Mouse (Mus musculus): ENCODE measurements around the gene Piwil1. TPM values are rescaled to one million over a fixed set of nuclear protein-coding genes. Genes with fewer than 3 reads are reported as not detected.

Gene Piwil1
- total and polyA plus RNA-seq, 3 experiments: not detected

GRCm38 (mm10) chr5:128700716-128701115, 1.6 kb upstream of the Piwil1 start:
- H3K27me3 ChIP-seq (replicated peaks): no peaks in the 10 kb centered on the region
- in situ Hi-C loops (cut with MboI; ENCODE audit: low pct_ligation_motif_present, low pct_unique_long_range_greater_than_20kb, low sequenced_read_pairs): no loop called here
- no peak overlapping the region for H3K9ac ChIP-seq (ENCODE audit: insufficient read depth, low read depth)
- no peaks in the 10 kb centered on the region for H3K4me1 ChIP-seq (ENCODE audit: control insufficient read depth in 1 of 2, insufficient read depth in 2 of 2)
- H3K9me3 ChIP-seq (replicated peaks; ENCODE audit: low read length): peaks cover 87% of the 10 kb centered on the region
- H3K4me3 ChIP-seq (replicated peaks in 1 of 3; ENCODE audit: low read depth in 2 of 3, low read length in 2 of 3, poor library complexity in 1 of 3): no peak overlapping the region
- no peak overlapping the region for H3K27ac ChIP-seq (ENCODE audit: insufficient read depth, low read depth)
- TF ChIP-seq RAD21 (IDR thresholded peaks at IDR 0.05; ENCODE audit: low read depth, low read length) (no peak), BHLHE40 (IDR thresholded peaks at IDR 0.05; ENCODE audit: low read depth, low read length) (no peak), CHD2 (IDR thresholded peaks at IDR 0.05; ENCODE audit: low read length) (no peak), GABPA (IDR thresholded peaks at IDR 0.05; ENCODE audit: insufficient replicate concordance, low read depth, low read length) (no peak), ZC3H11A (IDR thresholded peaks at IDR 0.05; ENCODE audit: low read depth, low read length) (no peak), UBTF (IDR thresholded peaks at IDR 0.05; ENCODE audit: low read depth, low read length) (no peak), MAX (IDR thresholded peaks at IDR 0.05; ENCODE audit: low read length) (no peak), POLR2AphosphoS2 (IDR thresholded peaks at IDR 0.05; ENCODE audit: low read depth, low read length) (no peak), EP300 (IDR thresholded peaks at IDR 0.05; ENCODE audit: low read length) (no peak), KAT2A (IDR thresholded peaks at IDR 0.05; ENCODE audit: insufficient replicate concordance, low read length) (no peak), JUN (IDR thresholded peaks at IDR 0.05; ENCODE audit: insufficient read depth, low read depth, low read length) (no peak), MXI1 (IDR thresholded peaks at IDR 0.05; ENCODE audit: low read depth, low read length) (no peak), JUND (conservative IDR thresholded peaks at IDR 0.05; ENCODE audit: low read depth, low read length) (no peak), NRF1 (IDR thresholded peaks at IDR 0.05; ENCODE audit: low read depth, low read length) (no peak), SMC3 (IDR thresholded peaks at IDR 0.05; ENCODE audit: low read depth, low read length) (no peak), ELF1 (IDR thresholded peaks at IDR 0.05; ENCODE audit: low read depth, low read length) (no peak), RCOR1 (conservative IDR thresholded peaks at IDR 0.05; ENCODE audit: low read depth, low read length) (no peak)
- H3K4me2 ChIP-seq (ENCODE audit: insufficient read depth, low read depth, poor library complexity, severe bottlenecking): no peak overlapping the region
- H3K79me2 ChIP-seq (replicated peaks; ENCODE audit: control insufficient read depth, extremely low read depth, insufficient read depth, poor library complexity, severe bottlenecking): no peaks in the 10 kb centered on the region
- dilution Hi-C loops (cut with MboI; ENCODE audit: extremely low pct_ligation_motif_present, extremely low pct_unique_long_range_greater_than_20kb, low sequenced_read_pairs): no loop called here
- DNase-seq (ENCODE audit: extremely low read depth): no peak
- no peaks in the 10 kb centered on the region for H3K36me3 ChIP-seq (replicated peaks in 1 of 2; ENCODE audit: control insufficient read depth in 1 of 2, insufficient read depth in 1 of 2, low read length in 1 of 2)

GRCm38 (mm10) chr5:128703688-128704087, 1.4 kb downstream of the Piwil1 start:
- dilution Hi-C loops (cut with MboI; ENCODE audit: extremely low pct_ligation_motif_present, extremely low pct_unique_long_range_greater_than_20kb, low sequenced_read_pairs): no loop called here
- Histone ChIP-seq H3K9ac (ENCODE audit: insufficient read depth, low read depth) (no peak overlapping the region), H3K27me3 (replicated peaks) (no peaks in the 10 kb centered on the region), H3K27ac (ENCODE audit: insufficient read depth, low read depth) (no peak overlapping the region), H3K4me1 (ENCODE audit: control insufficient read depth in 1 of 2, insufficient read depth in 2 of 2) (no peaks in the 10 kb centered on the region), H3K4me3 (replicated peaks in 1 of 3; ENCODE audit: low read depth in 2 of 3, low read length in 2 of 3, poor library complexity in 1 of 3) (no peak overlapping the region), H3K79me2 (replicated peaks; ENCODE audit: control insufficient read depth, extremely low read depth, insufficient read depth, poor library complexity, severe bottlenecking) (no peaks in the 10 kb centered on the region), H3K4me2 (ENCODE audit: insufficient read depth, low read depth, poor library complexity, severe bottlenecking) (no peak overlapping the region), H3K36me3 (replicated peaks in 1 of 2; ENCODE audit: control insufficient read depth in 1 of 2, insufficient read depth in 1 of 2, low read length in 1 of 2) (no peaks in the 10 kb centered on the region), H3K9me3 (replicated peaks; ENCODE audit: low read length) (peaks cover 84% of the 10 kb centered on the region)
- in situ Hi-C loops (cut with MboI; ENCODE audit: low pct_ligation_motif_present, low pct_unique_long_range_greater_than_20kb, low sequenced_read_pairs): no loop called here
- TF ChIP-seq SMC3 (IDR thresholded peaks at IDR 0.05; ENCODE audit: low read depth, low read length): no peak
- TF ChIP-seq RAD21 (IDR thresholded peaks at IDR 0.05; ENCODE audit: low read depth, low read length): no peak
- TF ChIP-seq JUND (conservative IDR thresholded peaks at IDR 0.05; ENCODE audit: low read depth, low read length): no peak
- no peak for TF ChIP-seq CHD2 (IDR thresholded peaks at IDR 0.05; ENCODE audit: low read length)
- no peak for TF ChIP-seq ELF1 (IDR thresholded peaks at IDR 0.05; ENCODE audit: low read depth, low read length)
- TF ChIP-seq MAFK (IDR thresholded peaks at IDR 0.05; ENCODE audit: insufficient replicate concordance, low read length): no peak
- TF ChIP-seq BHLHE40 (IDR thresholded peaks at IDR 0.05; ENCODE audit: low read depth, low read length): no peak
- no peak for TF ChIP-seq MYC (IDR thresholded peaks at IDR 0.05; ENCODE audit: low read depth, low read length)
- TF ChIP-seq POLR2A (IDR thresholded peaks at IDR 0.05; ENCODE audit: low read depth, low read length): no peak
- no peak for TF ChIP-seq MXI1 (IDR thresholded peaks at IDR 0.05; ENCODE audit: low read depth, low read length)
- no peak for TF ChIP-seq ZNF384 (IDR thresholded peaks at IDR 0.05; ENCODE audit: low read depth, low read length)
- no peak for TF ChIP-seq NELFE (IDR thresholded peaks at IDR 0.05; ENCODE audit: low read depth, low read length)
- no peak for TF ChIP-seq GABPA (IDR thresholded peaks at IDR 0.05; ENCODE audit: insufficient replicate concordance, low read depth, low read length)
- no peak for TF ChIP-seq JUN (IDR thresholded peaks at IDR 0.05; ENCODE audit: insufficient read depth, low read depth, low read length)
- no peak for TF ChIP-seq ETS1 (conservative IDR thresholded peaks at IDR 0.05; ENCODE audit: low read depth, low read length)
- no peak for TF ChIP-seq CHD1 (IDR thresholded peaks at IDR 0.05; ENCODE audit: low read depth, low read length)
- TF ChIP-seq MAX (IDR thresholded peaks at IDR 0.05; ENCODE audit: low read length): no peak
- no peak for DNase-seq (ENCODE audit: extremely low read depth)

Measured in CH12.LX (cell line).